Mouse (Mus musculus) small intestine, adult 2 months (tissue): Measurements from ENCODE around the gene Epb41l5. TPM values are rescaled to one million over a fixed set of nuclear protein-coding genes. Genes with fewer than 3 reads are reported as not detected.

Experiments used
- H3K27ac ChIP-seq: fragments of 200-500 bp; 2 replicates; pipeline ENCODE4 v1.5.1; 2012; ENCODE audit warnings: low read depth, low read length, control low read depth, inconsistent platforms; ENCODE audit not compliant: insufficient read depth
- H3K27me3 ChIP-seq: fragments of 200-500 bp; 2 replicates; pipeline ENCODE4 v1.6.1; 2012; ENCODE audit warnings: mild to moderate bottlenecking, moderate library complexity, low read length, inconsistent platforms; ENCODE audit not compliant: control insufficient read depth, insufficient read depth
- H3K36me3 ChIP-seq: fragments of 200-500 bp; 2 replicates; pipeline ENCODE4 v1.6.1; 2012; ENCODE audit warnings: mild to moderate bottlenecking, low read length, control low read depth, inconsistent platforms; ENCODE audit not compliant: control insufficient read depth, insufficient read depth
- H3K4me1 ChIP-seq: fragments of 200-500 bp; 2 replicates; pipeline ENCODE4 v1.6.1; 2012; ENCODE audit warnings: low read length, inconsistent platforms, mixed read lengths; ENCODE audit not compliant: control insufficient read depth, insufficient read depth, insufficient read length
- H3K4me3 ChIP-seq: fragments of 200-500 bp; 2 replicates; pipeline ENCODE4 v1.5.1; 2012; ENCODE audit warnings: low read depth, mild to moderate bottlenecking, control low read depth, inconsistent platforms, low read length, moderate library complexity
- CTCF ChIP-seq: fragments of 200-500 bp; IDR thresholded peaks from 2 replicates; pipeline ENCODE4 v1.5.1; 2012; ENCODE audit warnings: low read depth, mild to moderate bottlenecking, control low read depth, inconsistent platforms, low read length, moderate library complexity, mixed read lengths; ENCODE audit not compliant: insufficient replicate concordance, insufficient read length; ENCODE audit errors: extremely low read depth
- POLR2A ChIP-seq: fragments of 200-500 bp; IDR thresholded peaks from 2 replicates; pipeline ENCODE4 v1.6.1; 2012; ENCODE audit warnings: low read depth, mild to moderate bottlenecking, control low read depth, inconsistent platforms, low read length, moderate library complexity
- WGBS: fragments of 180-500 bp; shearing (Covaris S2); methylation state at CpG from one replicate; pipeline ENCODE4 v1.1.7; 2018; 5-methylcytosine and 5-hydroxymethylcytosine counted together
- polyA plus RNA-seq: library from polyadenylated mRNA; depleted of rRNA; stranded (reverse); fragments of >200 nt; gene quantifications from 2 replicates; pipeline ENCODE4 v1.2.3, GENCODE M21; 2012

The Epb41l5 gene
- polyA plus RNA-seq, 1 experiment: 2.2 TPM

DNA sequence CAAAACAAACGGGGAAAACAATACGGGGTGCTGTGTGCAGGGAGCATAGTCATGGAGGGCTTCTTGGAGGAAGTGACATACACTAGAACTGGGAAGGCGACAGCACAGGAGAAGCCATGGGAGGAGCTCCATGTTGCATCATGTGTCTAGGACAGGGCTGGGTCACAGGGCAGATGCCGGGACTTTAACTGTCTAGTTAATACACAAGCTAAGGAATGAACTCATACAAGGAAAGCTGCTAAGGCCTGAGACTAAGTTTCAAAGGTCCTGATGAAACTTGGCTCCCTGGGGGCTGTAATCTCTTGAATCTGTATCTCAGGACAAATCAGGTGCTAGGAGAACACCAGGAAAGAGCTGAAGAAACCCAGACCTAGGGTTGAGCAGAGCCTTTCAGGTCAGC, 126.1 kb downstream of the Epb41l5 start:
- TF ChIP-seq POLR2A (no peak), CTCF (no peak)
- no peaks in the 10 kb centered on the region for H3K27me3 ChIP-seq
- peak overlapping the region; percentile 77 for H3K27ac ChIP-seq
- H3K4me1 ChIP-seq: peaks cover 44% of the 10 kb centered on the region
- H3K4me3 ChIP-seq: no peak overlapping the region
- 38% methylated on average over 4 of the region's 4 CpGs for WGBS
- peaks cover 6% of the 10 kb centered on the region for H3K36me3 ChIP-seq

DNA sequence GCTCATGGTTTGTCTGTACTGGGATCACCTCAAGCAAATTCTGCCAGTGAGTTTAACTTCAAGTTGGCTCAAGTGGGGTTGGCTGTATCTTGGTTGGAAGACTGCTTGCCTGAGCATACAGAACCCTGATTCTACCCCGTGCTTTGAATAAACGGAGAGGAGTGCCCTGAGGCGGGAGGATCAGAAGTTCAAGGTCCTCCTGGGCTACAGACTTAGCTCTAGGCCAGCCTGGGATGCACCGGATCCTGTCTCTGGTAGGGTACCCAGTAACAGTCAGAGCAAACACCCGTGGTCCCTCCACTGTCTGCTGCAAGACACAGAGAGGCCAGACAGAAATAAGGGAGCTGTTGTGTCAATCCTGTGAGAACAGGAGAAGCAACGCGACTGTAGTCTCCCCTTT, 127.1 kb downstream of the Epb41l5 start:
- 57% methylated on average over 7 of the region's 7 CpGs for WGBS
- H3K36me3 ChIP-seq: no peaks in the 10 kb centered on the region
- no peaks in the 10 kb centered on the region for H3K27me3 ChIP-seq
- H3K4me1 ChIP-seq: peaks cover 40% of the 10 kb centered on the region
- peak overlapping the region; percentile 66 for H3K27ac ChIP-seq
- TF ChIP-seq POLR2A (no peak), CTCF (no peak)
- H3K4me3 ChIP-seq: no peak overlapping the region

DNA sequence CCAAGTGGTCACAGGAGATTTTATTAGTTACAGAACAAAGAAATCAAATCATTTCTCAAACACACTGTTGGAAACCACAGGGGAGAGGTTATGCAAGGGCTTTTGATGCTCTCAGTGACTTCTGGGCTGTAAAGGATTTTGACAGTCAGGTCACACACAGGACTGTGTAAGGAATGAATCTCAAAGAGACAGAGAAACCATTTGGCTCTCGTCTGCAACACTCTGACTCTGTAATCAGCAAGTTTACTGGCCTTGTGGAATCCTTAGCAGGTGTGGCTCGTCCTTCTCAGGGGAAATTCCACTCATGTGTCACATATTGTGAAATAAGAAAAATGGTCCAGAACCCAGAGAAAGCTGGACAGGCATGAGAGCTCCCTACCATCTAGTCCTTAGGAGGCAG, 127.8 kb downstream of the Epb41l5 start:
- no peaks in the 10 kb centered on the region for H3K27me3 ChIP-seq
- no peak overlapping the region for H3K27ac ChIP-seq
- H3K36me3 ChIP-seq: no peaks in the 10 kb centered on the region
- TF ChIP-seq CTCF: no peak
- no peak for TF ChIP-seq POLR2A
- WGBS: 36% methylated on average over 2 of the region's 2 CpGs
- H3K4me3 ChIP-seq: no peak overlapping the region
- H3K4me1 ChIP-seq: peaks cover 35% of the 10 kb centered on the region

DNA sequence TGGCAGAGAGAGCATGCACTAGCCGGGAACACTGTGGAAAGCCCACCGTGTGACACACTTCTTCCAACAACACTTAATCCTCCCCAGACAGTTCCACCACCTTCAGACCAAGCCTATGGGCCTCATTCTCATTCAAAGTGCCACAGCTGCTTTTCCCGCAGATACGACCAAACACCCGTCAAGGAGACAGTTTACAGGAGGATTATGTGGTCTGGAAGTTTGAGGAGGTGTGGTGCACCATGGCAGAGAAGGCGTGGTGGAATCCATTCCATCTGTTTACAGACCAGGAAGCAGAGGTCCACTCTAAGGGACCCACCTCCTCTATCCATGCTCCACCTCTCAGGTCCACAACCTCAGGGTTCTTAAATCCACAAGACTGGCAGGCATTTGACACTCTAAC, 129.5 kb downstream of the Epb41l5 start:
- Histone ChIP-seq H3K4me3 (no peak overlapping the region), H3K36me3 (no peaks in the 10 kb centered on the region), H3K27me3 (no peaks in the 10 kb centered on the region), H3K27ac (no peak overlapping the region), H3K4me1 (peaks cover 29% of the 10 kb centered on the region)
- 69% methylated on average over 6 of the region's 6 CpGs for WGBS
- TF ChIP-seq POLR2A: no peak
- TF ChIP-seq CTCF: no peak

DNA sequence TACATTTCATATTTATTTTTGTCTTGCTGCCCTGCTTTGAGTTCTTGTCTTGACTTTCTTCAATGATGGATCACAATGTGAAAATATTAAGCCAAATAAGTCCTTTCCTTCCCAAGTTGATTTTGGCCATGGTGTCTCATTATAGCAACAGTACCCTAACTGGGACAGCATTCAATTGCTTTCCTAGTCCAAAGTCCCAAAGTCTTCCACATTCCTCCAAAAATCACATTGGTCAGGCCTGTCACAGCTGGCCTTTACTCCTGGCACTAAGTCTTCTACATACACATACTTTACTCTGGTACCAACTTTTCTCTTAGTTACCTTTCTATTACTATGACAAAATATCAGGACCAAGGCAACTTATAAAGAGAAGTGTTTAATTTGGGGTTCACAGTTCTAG, 130.0 kb downstream of the Epb41l5 start:
- no peaks in the 10 kb centered on the region for H3K36me3 ChIP-seq
- TF ChIP-seq POLR2A (no peak), CTCF (no peak)
- H3K27me3 ChIP-seq: no peaks in the 10 kb centered on the region
- H3K4me1 ChIP-seq: peaks cover 26% of the 10 kb centered on the region
- no peak overlapping the region for H3K4me3 ChIP-seq
- H3K27ac ChIP-seq: no peak overlapping the region

DNA sequence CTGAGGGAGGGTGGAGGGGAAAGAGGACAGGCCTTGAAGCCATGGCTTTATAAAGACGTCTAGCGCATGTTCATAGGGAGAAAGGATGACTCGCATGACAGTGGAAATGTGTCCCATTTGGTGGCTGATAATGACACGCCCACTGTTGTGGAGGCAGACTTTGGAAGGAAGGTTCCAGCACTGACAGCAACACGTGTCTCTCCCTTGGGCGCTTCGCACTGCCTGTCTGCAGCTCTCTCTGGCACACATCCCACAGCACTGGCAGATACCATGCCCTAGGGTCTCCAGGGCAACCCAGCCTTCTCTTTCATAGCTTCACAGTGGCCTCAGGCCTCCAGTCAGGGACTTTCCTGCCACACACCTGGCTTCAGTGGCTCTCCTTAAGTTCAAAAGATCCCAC, 130.7 kb downstream of the Epb41l5 start:
- Histone ChIP-seq H3K27me3 (no peaks in the 10 kb centered on the region), H3K36me3 (no peaks in the 10 kb centered on the region), H3K4me1 (peaks cover 20% of the 10 kb centered on the region), H3K4me3 (no peak overlapping the region), H3K27ac (no peak overlapping the region)
- WGBS: 66% methylated on average over 7 of the region's 7 CpGs
- no peak for TF ChIP-seq CTCF
- no peak for TF ChIP-seq POLR2A

DNA sequence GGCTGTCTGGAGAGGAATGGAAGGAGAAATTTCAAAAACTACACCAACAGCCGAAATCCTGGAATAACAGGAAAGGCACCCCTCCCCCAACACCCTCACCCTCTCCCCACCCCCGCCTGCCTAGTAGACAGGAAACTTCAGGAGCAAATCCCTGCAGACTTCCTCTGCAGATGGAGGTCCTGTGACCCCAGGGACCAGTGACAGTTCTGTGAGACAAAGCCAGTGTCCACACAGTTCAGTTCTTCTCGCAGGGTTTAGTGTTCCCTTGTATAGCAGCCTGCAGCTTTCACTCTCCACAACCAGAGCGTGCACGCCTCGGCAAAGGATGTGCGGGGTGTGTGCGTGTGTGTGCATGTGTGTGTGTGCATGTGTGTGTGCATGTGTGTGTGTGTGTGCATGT, 137.9 kb downstream of the Epb41l5 start:
- TF ChIP-seq CTCF (no peak), POLR2A (no peak)
- no peaks in the 10 kb centered on the region for H3K27me3 ChIP-seq
- 84% methylated on average over 8 of the region's 8 CpGs for WGBS
- H3K4me1 ChIP-seq: no peaks in the 10 kb centered on the region; the same call in 1 of the 2 replicates
- H3K36me3 ChIP-seq: no peaks in the 10 kb centered on the region
- H3K27ac ChIP-seq: no peak overlapping the region
- H3K4me3 ChIP-seq: no peak overlapping the region

DNA sequence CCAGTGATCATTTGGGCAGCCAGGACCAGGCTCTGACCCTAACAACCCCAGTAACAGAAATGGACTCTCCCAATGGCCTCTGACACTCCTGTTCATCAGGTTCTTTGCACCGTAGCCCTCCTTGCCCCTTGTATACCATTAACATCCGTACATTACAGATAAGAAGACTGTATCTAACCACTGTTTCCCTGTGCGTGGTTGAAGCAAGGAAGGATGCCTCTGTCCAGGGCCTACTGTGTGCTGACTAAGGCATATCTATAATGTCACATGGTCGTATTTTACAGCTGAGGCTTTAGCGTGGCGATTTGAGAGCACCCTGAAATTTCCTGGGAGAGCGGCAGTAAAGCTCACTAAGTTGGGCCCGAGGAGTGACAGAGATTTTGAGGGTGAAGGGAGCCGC, 138.4 kb downstream of the Epb41l5 start:
- Histone ChIP-seq H3K27me3 (no peaks in the 10 kb centered on the region), H3K4me3 (no peak overlapping the region), H3K36me3 (no peaks in the 10 kb centered on the region), H3K27ac (no peak overlapping the region), H3K4me1 (no peaks in the 10 kb centered on the region; the same call in 1 of the 2 replicates)
- 64% methylated on average over 9 of the region's 9 CpGs for WGBS
- TF ChIP-seq POLR2A: no peak
- no peak for TF ChIP-seq CTCF
